Mouse (Mus musculus): ENCODE data around the gene Phlda3. TPM values are rescaled to one million over a fixed set of nuclear protein-coding genes. Genes with fewer than 3 reads are reported as not detected.
A peak's percentile ranks its signal among the peaks of the same experiment; 100 is the strongest.

Phlda3 gene
- 100 to 1,000 TPM; 108 to 122 TPM for total RNA-seq (2021)
- long read RNA-seq, experiment 1, transcript Phlda3-201 (2 exons, 1,435 nt), result major isoform, 180 of 203 reads
- long read RNA-seq, experiment 1, partial matches to known transcripts, result 23 of 203 reads
- long read RNA-seq, experiment 1, other reads (novel, unspliced or antisense), result 0 of 203 reads
- long read RNA-seq, experiment 2, transcript Phlda3-201 (2 exons, 1,435 nt), result major isoform, 255 of 291 reads
- long read RNA-seq, experiment 2, partial matches to known transcripts, result 36 of 291 reads
- long read RNA-seq, experiment 2, other reads (novel, unspliced or antisense), result 0 of 291 reads

- intact Hi-C loops (cut with DNase I), result no loop called here
- peak; percentile 76 to 80 for DNase-seq
Measured at GRCm38 (mm10) chr1:135765645-135766591, at the start of gene Phlda3. Gene Phlda3, plus strand, starts transcription at chr1:135766119.

- intact Hi-C loops (cut with DNase I), result loop anchor here (1.0 to 2.0 kb wide), 2 partner anchors 33 to 61 kb away; no protein-coding TSS in a partner anchor
- DNase-seq, result peak; percentile 46 to 49
Measured at GRCm38 (mm10) chr1:135719486-135719885, 46.4 kb upstream of the Phlda3 start.

GRCm38 (mm10) chr1:135719983-135720382 is 45.9 kb upstream of the Phlda3 start, which contains the start of gene Csrp1:
Gene Csrp1, plus strand, starts transcription at chr1:135720061.
- intact Hi-C loops (cut with DNase I), result loop anchor here (1.0 to 2.0 kb wide), 2 partner anchors 32 to 61 kb away; no protein-coding TSS in a partner anchor
- no peak for DNase-seq

- DNase-seq, result no peak
- intact Hi-C loops (cut with DNase I), result no loop called here
Measured at GRCm38 (mm10) chr1:135723016-135723415, 42.9 kb upstream of the Phlda3 start.

GRCm38 (mm10) chr1:135724134-135724533 is 41.8 kb upstream of the Phlda3 start:
- intact Hi-C loops (cut with DNase I), result no loop called here
- no peak for DNase-seq

- intact Hi-C loops (cut with DNase I), result no loop called here
- DNase-seq, result no peak
Measured at GRCm38 (mm10) chr1:135725324-135725723, 40.6 kb upstream of the Phlda3 start.

GRCm38 (mm10) chr1:135725936-135726335 is 40.0 kb upstream of the Phlda3 start:
- intact Hi-C loops (cut with DNase I), result no loop called here
- no peak for DNase-seq

GRCm38 (mm10) chr1:135728631-135729366 is 37.1 kb upstream of the Phlda3 start:
- intact Hi-C loops (cut with DNase I), result no loop called here
- DNase-seq, result peak; percentile 77 to 81

GRCm38 (mm10) chr1:135729367-135729713 is 36.6 kb upstream of the Phlda3 start:
- intact Hi-C loops (cut with DNase I), result no loop called here
- DNase-seq, result no peak

- intact Hi-C loops (cut with DNase I), result no loop called here
- DNase-seq, result no peak
Measured at GRCm38 (mm10) chr1:135729821-135730220, 36.1 kb upstream of the Phlda3 start.

GRCm38 (mm10) chr1:135730296-135730695 is 35.6 kb upstream of the Phlda3 start:
- intact Hi-C loops (cut with DNase I), result no loop called here
- DNase-seq, result no peak

GRCm38 (mm10) chr1:135731393-135731792 is 34.5 kb upstream of the Phlda3 start:
- intact Hi-C loops (cut with DNase I), result no loop called here
- no peak for DNase-seq

- intact Hi-C loops (cut with DNase I), result no loop called here
- no peak for DNase-seq
Measured at GRCm38 (mm10) chr1:135731897-135732684, 33.8 kb upstream of the Phlda3 start.

- peak in 1 of 2 experiments; percentile 21 for DNase-seq
- intact Hi-C loops (cut with DNase I), result no loop called here
Measured at GRCm38 (mm10) chr1:135734225-135734937, 31.5 kb upstream of the Phlda3 start.

GRCm38 (mm10) chr1:135735460-135735859 is 30.5 kb upstream of the Phlda3 start:
- intact Hi-C loops (cut with DNase I), result no loop called here
- no peak for DNase-seq

- intact Hi-C loops (cut with DNase I), result no loop called here
- no peak for DNase-seq
Measured at GRCm38 (mm10) chr1:135744987-135745386, 20.9 kb upstream of the Phlda3 start.

GRCm38 (mm10) chr1:135746248-135746647 is 19.7 kb upstream of the Phlda3 start:
- no peak for DNase-seq
- intact Hi-C loops (cut with DNase I), result no loop called here

- intact Hi-C loops (cut with DNase I), result loop anchor here (1.0 kb wide), 2 partner anchors 28 to 34 kb away; no protein-coding TSS in a partner anchor
Measured at GRCm38 (mm10) chr1:135752737-135753348, 13.1 kb upstream of the Phlda3 start.

GRCm38 (mm10) chr1:135755287-135755686 is 10.6 kb upstream of the Phlda3 start:
- intact Hi-C loops (cut with DNase I), result no loop called here
- peak; percentile 64 to 74 for DNase-seq

More at GRCm38 (mm10) chr1:135752737-135753348, 13.1 kb upstream of the Phlda3 start:
- peak; percentile 84 to 93 for DNase-seq
